In genomic region chr3:66050092-66050886, GRCm38 (mm10) we compare ENCODE assay signal across 14 mouse cellular contexts.
A peak's percentile ranks its signal among the peaks of the same experiment; 100 is the strongest.
DNase-seq lines count a peak whose midpoint lies in the region; ATAC-seq lines count a peak whose summit lies in the region.
"Had no signal": no experiment of that assay in that cellular context is flagged by ENCODE, and none has a peak within 500 bp of the region (broad histone marks: within the 10 kb centered on the region; RNA-seq: fewer than 3 reads in every experiment).

No protein-coding gene starts in this region.

- H3K9me3 ChIP-seq in forebrain, embryonic 13.5 days (replicated peaks), result no peaks in the 10 kb centered on the region
- H3K9me3 ChIP-seq in forebrain, embryonic 12.5 days, result no peaks in the 10 kb centered on the region
- no peaks in the 10 kb centered on the region for H3K9me3 ChIP-seq in kidney, embryonic 15.5 days (replicated peaks)
- no peaks in the 10 kb centered on the region for H3K9me3 ChIP-seq in heart, embryonic 16.5 days (replicated peaks; ENCODE audit: control insufficient read depth, low read length)
- H3K9me3 ChIP-seq in liver, embryonic 12.5 days (replicated peaks), result no peaks in the 10 kb centered on the region
- H3K9me3 ChIP-seq: embryonic facial prominence, embryonic 15.5 days; hindbrain, embryonic 12.5 days; limb, embryonic 10.5 days had no signal

- H3K27me3 ChIP-seq in forebrain, embryonic 13.5 days, result no peaks in the 10 kb centered on the region
- no peaks in the 10 kb centered on the region for H3K27me3 ChIP-seq in forebrain, embryonic 12.5 days
- no peaks in the 10 kb centered on the region for H3K27me3 ChIP-seq in kidney, embryonic 15.5 days
- no peaks in the 10 kb centered on the region for H3K27me3 ChIP-seq in heart, embryonic 16.5 days (ENCODE audit: control insufficient read depth, insufficient read depth, low read length)
- no peaks in the 10 kb centered on the region for H3K27me3 ChIP-seq in liver, embryonic 12.5 days (replicated peaks)
- H3K27me3 ChIP-seq: embryonic facial prominence, embryonic 15.5 days; hindbrain, embryonic 12.5 days had no signal

- no peak overlapping the region for H3K9ac ChIP-seq in forebrain, embryonic 13.5 days
- H3K9ac ChIP-seq in forebrain, embryonic 12.5 days, result no peak overlapping the region
- H3K9ac ChIP-seq in kidney, embryonic 15.5 days, result no peak overlapping the region
- no peak overlapping the region for H3K9ac ChIP-seq in heart, embryonic 16.5 days (ENCODE audit: low read length)
- no peak overlapping the region for H3K9ac ChIP-seq in liver, embryonic 12.5 days
- H3K9ac ChIP-seq: embryonic facial prominence, embryonic 15.5 days; hindbrain, embryonic 12.5 days; liver, postnatal 0 days had no signal

- H3K4me1 ChIP-seq in forebrain, embryonic 13.5 days, result 0 out of 2 replicates have a peak, but pooled peaks cover 4% of the 10 kb centered on the region
- no peaks in the 10 kb centered on the region for H3K4me1 ChIP-seq in forebrain, embryonic 12.5 days
- H3K4me1 ChIP-seq in kidney, embryonic 15.5 days, result no peaks in the 10 kb centered on the region
- peaks cover 7% of the 10 kb centered on the region for H3K4me1 ChIP-seq in heart, embryonic 16.5 days (ENCODE audit: control insufficient read depth, insufficient read depth, low read length)
- H3K4me1 ChIP-seq in liver, embryonic 12.5 days, result no peaks in the 10 kb centered on the region
- H3K4me1 ChIP-seq: hindbrain, embryonic 12.5 days had no signal

- peak; percentile 51; the same call in 1 of the 2 replicates for ATAC-seq in forebrain, embryonic 13.5 days
- ATAC-seq in forebrain, embryonic 12.5 days (ENCODE audit: low FRiP score), result no peak
- ATAC-seq in kidney, embryonic 15.5 days (replicated peaks; ENCODE audit: low FRiP score), result peak; percentile 66
- 0 out of 2 replicates have a peak, but pooled peaks have one; percentile 41 for ATAC-seq in heart, embryonic 16.5 days (replicated peaks; ENCODE audit: extremely low read depth, insufficient read depth, low FRiP score)
- no peak for ATAC-seq in liver, embryonic 12.5 days
- ATAC-seq: liver, postnatal 0 days had no signal

- H3K27ac ChIP-seq in forebrain, embryonic 13.5 days, result no peak overlapping the region
- no peak overlapping the region for H3K27ac ChIP-seq in forebrain, embryonic 12.5 days
- peak overlapping the region; percentile 61; the same call in 1 of the 2 replicates for H3K27ac ChIP-seq in kidney, embryonic 15.5 days
- H3K27ac ChIP-seq in heart, embryonic 16.5 days (ENCODE audit: low read length), result no peak overlapping the region
- H3K27ac ChIP-seq in liver, embryonic 12.5 days, result no peak overlapping the region
- H3K27ac ChIP-seq: embryonic facial prominence, embryonic 15.5 days; hindbrain, embryonic 12.5 days; limb, embryonic 10.5 days had no signal

- no peak overlapping the region for H3K4me2 ChIP-seq in forebrain, embryonic 13.5 days
- no peak overlapping the region for H3K4me2 ChIP-seq in forebrain, embryonic 12.5 days
- no peak overlapping the region for H3K4me2 ChIP-seq in kidney, embryonic 15.5 days
- peak overlapping the region; percentile 6; the same call in 1 of the 2 replicates for H3K4me2 ChIP-seq in heart, embryonic 16.5 days (ENCODE audit: low read depth, low read length)
- no peak overlapping the region for H3K4me2 ChIP-seq in liver, embryonic 12.5 days
- H3K4me2 ChIP-seq: embryonic facial prominence, embryonic 15.5 days; hindbrain, embryonic 12.5 days had no signal

- H3K4me3 ChIP-seq in forebrain, embryonic 13.5 days, result no peak overlapping the region
- no peak overlapping the region for H3K4me3 ChIP-seq in forebrain, embryonic 12.5 days (replicated peaks)
- no peak overlapping the region for H3K4me3 ChIP-seq in kidney, embryonic 15.5 days (replicated peaks)
- H3K4me3 ChIP-seq in heart, embryonic 16.5 days (ENCODE audit: low read length), result no peak overlapping the region
- H3K4me3 ChIP-seq in liver, embryonic 12.5 days, result no peak overlapping the region
- H3K4me3 ChIP-seq: embryonic facial prominence, embryonic 15.5 days; hindbrain, embryonic 12.5 days; limb, embryonic 10.5 days had no signal

- H3K36me3 ChIP-seq in forebrain, embryonic 13.5 days (ENCODE audit: poor library complexity, severe bottlenecking), result no peaks in the 10 kb centered on the region
- H3K36me3 ChIP-seq in forebrain, embryonic 12.5 days (replicated peaks), result no peaks in the 10 kb centered on the region
- H3K36me3 ChIP-seq in kidney, embryonic 15.5 days, result no peaks in the 10 kb centered on the region
- no peaks in the 10 kb centered on the region for H3K36me3 ChIP-seq in heart, embryonic 16.5 days (ENCODE audit: control insufficient read depth, insufficient read depth)
- no peaks in the 10 kb centered on the region for H3K36me3 ChIP-seq in liver, embryonic 12.5 days
- H3K36me3 ChIP-seq: embryonic facial prominence, embryonic 15.5 days; hindbrain, embryonic 12.5 days; limb, embryonic 10.5 days had no signal

- no peak for DNase-seq in kidney, postnatal 25 days
- peak; percentile 42 for DNase-seq in embryo, embryonic 10.5 days (ENCODE audit: low spot score)
- no peak for DNase-seq in MN1 (ENCODE audit: low spot score)
- DNase-seq: adrenal gland, postnatal 36 days; cerebellum, adult 9-10 months; liver, postnatal 0 days had no signal

- 57% methylated on average over 10 of the region's 10 CpGs for WGBS in forebrain, embryonic 13.5 days
- WGBS in forebrain, embryonic 12.5 days, result 66% methylated on average over 10 of the region's 10 CpGs
- WGBS in kidney, embryonic 15.5 days, result 30% methylated on average over 10 of the region's 10 CpGs
- WGBS in heart, embryonic 16.5 days, result 26% methylated on average over 10 of the region's 10 CpGs
- 58% methylated on average over 10 of the region's 10 CpGs for WGBS in liver, embryonic 12.5 days (ENCODE audit: insufficient replicate concordance)

Comparison
In these comparisons a context has a peak if more than half of its experiments do, and no peak if none do; other contexts are left out.
1. ATAC-seq: peak in forebrain, embryonic 13.5 days (single experiment), kidney, embryonic 15.5 days (single experiment) and heart, embryonic 16.5 days (single experiment); none in forebrain, embryonic 12.5 days (single experiment) and liver, embryonic 12.5 days (single experiment).